Mouse (Mus musculus) forebrain, embryonic 15.5 days (tissue): ENCODE data around the gene Ddx3x. TPM values are rescaled to one million over a fixed set of nuclear protein-coding genes. Genes with fewer than 3 reads are reported as not detected.

ENCODE experiments used
- ATAC-seq: fragments of 200-750 bp; cut with Nextera tagmentation; replicated peaks from 2 replicates; pipeline ENCODE4 v1.8.0; 2017; ENCODE audit warnings: mild to moderate bottlenecking, moderate TSS enrichment, moderate library complexity
- H3K27ac ChIP-seq: fragments of 300-500 bp; sonication (generic); replicated peaks from 2 replicates; pipeline ENCODE4 v1.5.1; 2015; ENCODE audit warnings: mild to moderate bottlenecking, inconsistent platforms
- H3K27me3 ChIP-seq: fragments of 300-500 bp; sonication (generic); 2 replicates; pipeline ENCODE4 v1.6.1; 2015; ENCODE audit warnings: inconsistent platforms
- H3K36me3 ChIP-seq: fragments of 300-500 bp; sonication (generic); 2 replicates; pipeline ENCODE4 v1.6.1; 2015; ENCODE audit warnings: mild to moderate bottlenecking, inconsistent platforms
- H3K4me1 ChIP-seq: fragments of 300-500 bp; sonication (generic); 2 replicates; pipeline ENCODE4 v1.6.1; 2015; ENCODE audit warnings: inconsistent platforms
- H3K4me2 ChIP-seq: fragments of 300-500 bp; sonication (generic); replicated peaks from 2 replicates; pipeline ENCODE4 v1.6.1; 2015; ENCODE audit warnings: mild to moderate bottlenecking, inconsistent platforms
- H3K4me3 ChIP-seq: fragments of 300-500 bp; sonication (generic); 2 replicates; pipeline ENCODE4 v1.5.1; 2015; ENCODE audit warnings: mild to moderate bottlenecking, inconsistent platforms
- H3K9ac ChIP-seq: fragments of 300-500 bp; sonication (generic); replicated peaks from 2 replicates; pipeline ENCODE4 v1.6.1; 2015; ENCODE audit warnings: mild to moderate bottlenecking, inconsistent platforms
- H3K9me3 ChIP-seq: fragments of 300-500 bp; sonication (generic); 2 replicates; pipeline ENCODE4 v1.6.1; 2016; ENCODE audit warnings: inconsistent platforms
- WGBS: fragments of 180-500 bp; shearing (Covaris S2); methylation state at CpG from one replicate; pipeline ENCODE4 v1.1.7; 2015; ENCODE audit warnings: mixed read lengths; 5-methylcytosine and 5-hydroxymethylcytosine counted together
- polyA plus RNA-seq: library from polyadenylated mRNA; unstranded; fragments of >200 nt; fragmentation: Nextera tagmentation; extraction: Ambion mirVana; gene quantifications from 2 replicates; pipeline ENCODE4 v1.2.1, GENCODE M21; 2015

The Ddx3x gene
- polyA plus RNA-seq, 1 experiment from 2014 or later = 124 TPM

DNA sequence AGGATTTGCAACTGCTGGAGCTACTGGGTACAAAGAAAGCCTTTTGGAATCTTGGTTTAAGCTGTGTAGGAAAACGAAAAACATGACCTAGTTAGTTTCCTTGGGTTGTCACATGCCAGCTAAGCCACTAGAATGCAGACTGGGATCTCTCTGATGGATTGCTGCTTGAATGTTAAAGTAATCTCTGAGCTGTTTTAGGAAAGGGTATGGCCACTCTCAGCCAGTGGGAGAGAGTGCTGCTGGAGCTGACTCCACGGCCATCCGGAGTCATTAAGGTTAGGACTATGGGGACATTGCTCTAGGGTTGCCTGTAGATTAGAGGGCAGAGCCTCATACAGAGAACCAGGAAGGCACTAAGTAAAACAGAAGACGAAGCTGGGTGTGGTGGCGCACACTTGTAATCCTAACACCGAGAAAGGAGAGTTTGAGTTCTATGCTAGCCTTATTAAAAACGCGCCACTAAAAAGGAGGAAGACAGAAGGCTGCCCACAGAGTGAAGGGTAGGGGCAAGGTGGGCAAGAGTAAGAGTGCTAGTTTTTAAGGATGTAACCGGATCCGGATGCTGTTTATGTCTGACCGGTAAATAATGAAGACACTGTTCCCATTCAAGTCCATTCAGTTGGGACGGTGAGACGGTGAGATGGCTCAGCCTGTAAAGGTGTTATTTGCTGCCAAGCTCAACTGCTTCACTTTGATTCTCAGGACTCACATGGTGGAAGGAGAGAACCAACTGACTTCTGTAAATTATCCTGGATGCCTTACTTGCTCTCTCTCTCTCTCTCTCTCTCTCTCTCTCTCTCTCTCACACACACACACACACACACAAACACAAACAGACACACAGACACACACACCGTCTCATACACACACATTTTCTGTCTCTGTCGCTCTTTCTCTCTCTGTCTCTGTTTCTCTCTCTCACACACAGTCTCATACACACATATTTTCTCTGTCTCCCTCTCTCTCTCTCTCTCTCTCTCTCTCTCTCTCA lies 37.3 kb upstream of the Ddx3x start:
- H3K9me3 ChIP-seq = no peaks in the 10 kb centered on the region
- peak; percentile 61; the same call in 1 of the 2 replicates for ATAC-seq
- H3K36me3 ChIP-seq = no peaks in the 10 kb centered on the region
- peaks cover 11% of the 10 kb centered on the region for H3K4me1 ChIP-seq
- H3K27ac ChIP-seq = peak overlapping the region; percentile 98
- H3K4me2 ChIP-seq = peak overlapping the region; percentile 52
- H3K4me3 ChIP-seq = peak overlapping the region; percentile 40
- WGBS = 28% methylated on average over 15 of the region's 15 CpGs
- H3K9ac ChIP-seq = peak overlapping the region; percentile 63
- no peaks in the 10 kb centered on the region for H3K27me3 ChIP-seq

DNA sequence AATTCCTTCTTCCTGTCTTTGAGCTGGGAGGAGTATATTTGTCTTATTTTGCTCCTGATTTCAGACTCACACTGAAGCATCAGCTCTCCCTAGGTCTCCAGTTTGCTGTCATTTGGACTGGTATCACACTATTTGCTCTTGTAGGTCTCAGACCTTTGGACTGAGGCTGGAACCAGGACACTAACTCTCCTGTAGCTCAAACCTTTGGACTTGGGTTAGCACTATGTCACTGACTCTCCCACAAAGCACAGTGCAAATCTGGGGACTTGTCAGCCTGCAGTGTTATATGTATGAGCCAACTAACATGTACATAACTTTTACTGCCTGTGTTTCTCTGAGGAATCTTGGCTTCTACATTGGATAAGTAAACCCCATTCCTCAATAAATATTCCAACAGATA lies 36.2 kb upstream of the Ddx3x start:
- Histone ChIP-seq H3K9ac (no peak overlapping the region), H3K27ac (peak overlapping the region; percentile 98; the same call in 1 of the 2 replicates), H3K4me2 (no peak overlapping the region), H3K4me3 (no peak overlapping the region), H3K27me3 (no peaks in the 10 kb centered on the region), H3K4me1 (peaks cover 11% of the 10 kb centered on the region), H3K9me3 (no peaks in the 10 kb centered on the region), H3K36me3 (no peaks in the 10 kb centered on the region)
- no peak for ATAC-seq

DNA sequence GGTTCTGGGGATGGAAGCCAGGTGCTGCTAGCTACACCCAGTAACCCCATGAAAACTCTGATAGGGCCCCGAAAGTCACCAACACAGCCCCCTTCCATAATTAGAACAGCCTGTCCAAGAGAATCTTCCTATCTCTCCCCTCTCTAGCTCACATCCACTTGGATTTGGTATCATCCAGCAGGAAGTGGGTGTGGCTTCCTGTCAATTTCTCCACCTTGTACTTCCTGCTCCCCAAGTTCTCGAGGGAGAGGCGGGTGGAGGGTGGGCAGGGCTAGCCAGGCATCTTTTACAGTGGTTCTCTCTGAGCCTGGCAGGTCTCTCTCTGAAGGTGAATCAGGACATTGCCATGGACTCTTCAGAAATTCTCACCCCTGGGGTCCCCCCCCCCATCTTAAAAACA lies 35.7 kb upstream of the Ddx3x start:
- 71% methylated on average over 3 of the region's 3 CpGs for WGBS
- Histone ChIP-seq H3K4me1 (peaks cover 11% of the 10 kb centered on the region), H3K27ac (no peak overlapping the region), H3K9ac (no peak overlapping the region), H3K36me3 (no peaks in the 10 kb centered on the region), H3K27me3 (no peaks in the 10 kb centered on the region), H3K9me3 (no peaks in the 10 kb centered on the region), H3K4me3 (no peak overlapping the region), H3K4me2 (no peak overlapping the region)
- no peak for ATAC-seq

DNA sequence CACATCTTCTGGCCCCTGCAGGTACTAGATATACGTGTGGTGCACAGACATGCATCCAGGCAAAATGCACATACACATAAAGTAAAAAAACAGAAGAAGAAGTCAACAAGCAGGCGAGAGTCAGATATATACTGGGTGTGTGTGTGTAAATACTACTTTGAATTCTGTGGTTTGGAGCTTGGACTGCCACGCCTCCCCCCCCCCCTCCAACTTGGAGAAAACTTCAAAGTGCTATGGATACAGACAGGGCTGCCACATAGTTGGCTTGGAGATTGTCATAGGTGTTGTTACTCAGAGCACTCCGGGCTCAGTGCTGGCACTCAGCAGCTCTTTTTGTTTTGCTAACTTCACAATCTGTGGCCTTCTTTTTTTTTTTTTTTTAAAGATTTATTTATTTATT lies 29.1 kb upstream of the Ddx3x start:
- ATAC-seq = no peak
- WGBS = 87% methylated on average over 4 of the region's 4 CpGs
- no peaks in the 10 kb centered on the region for H3K9me3 ChIP-seq

DNA sequence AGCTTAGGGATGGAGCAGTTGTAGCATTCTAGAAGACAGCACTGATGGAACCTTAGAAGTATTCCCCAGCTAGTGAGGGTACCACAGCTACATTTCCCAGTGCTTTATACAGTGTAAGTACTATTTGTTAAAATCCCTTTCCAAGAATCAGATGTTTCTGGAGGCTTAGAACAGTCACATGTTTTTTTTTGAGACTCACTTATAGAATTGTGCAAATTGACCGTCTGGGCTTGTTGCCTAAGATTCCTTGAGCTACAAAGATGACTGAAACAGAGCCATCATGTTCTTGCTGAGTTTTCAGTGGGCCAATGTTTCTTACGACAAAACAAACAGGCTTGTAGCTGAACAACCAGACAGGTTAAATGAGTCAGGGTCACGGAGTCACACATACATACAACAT lies 26.5 kb upstream of the Ddx3x start:
- Histone ChIP-seq H3K4me1 (no peaks in the 10 kb centered on the region), H3K36me3 (no peaks in the 10 kb centered on the region), H3K4me3 (no peak overlapping the region), H3K4me2 (no peak overlapping the region), H3K9ac (no peak overlapping the region), H3K27ac (no peak overlapping the region), H3K9me3 (no peaks in the 10 kb centered on the region), H3K27me3 (no peaks in the 10 kb centered on the region)
- no peak for ATAC-seq
- WGBS = 81% methylated on average over 3 of the region's 3 CpGs

More for the DNA sequence above, 29.1 kb upstream of the Ddx3x start:
- no peak overlapping the region for H3K4me2 ChIP-seq
- no peak overlapping the region for H3K9ac ChIP-seq
- no peaks in the 10 kb centered on the region for H3K27me3 ChIP-seq
- no peaks in the 10 kb centered on the region for H3K4me1 ChIP-seq
- H3K4me3 ChIP-seq = no peak overlapping the region
- no peak overlapping the region for H3K27ac ChIP-seq
- no peaks in the 10 kb centered on the region for H3K36me3 ChIP-seq

DNA sequence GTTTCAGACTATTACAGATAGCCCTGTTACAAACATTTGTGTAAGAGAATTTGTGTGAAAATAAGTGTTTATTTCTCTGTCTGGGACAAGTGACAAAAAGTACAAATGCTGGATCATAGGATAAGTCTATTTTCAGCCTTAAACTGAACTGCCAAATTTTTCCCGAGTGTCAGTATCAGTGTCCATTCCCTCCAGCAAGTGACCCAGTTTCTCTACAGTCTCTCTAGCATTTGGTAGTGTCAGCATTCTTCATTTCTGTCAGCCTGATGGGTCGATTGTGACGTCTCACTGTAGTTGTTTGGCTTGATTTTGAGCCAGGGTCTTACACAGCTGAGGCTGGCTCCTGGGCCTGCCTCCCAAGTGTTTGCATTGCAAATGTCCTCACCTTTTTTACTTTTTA lies 17.4 kb upstream of the Ddx3x start:
- WGBS = 66% methylated on average over 3 of the region's 3 CpGs

DNA sequence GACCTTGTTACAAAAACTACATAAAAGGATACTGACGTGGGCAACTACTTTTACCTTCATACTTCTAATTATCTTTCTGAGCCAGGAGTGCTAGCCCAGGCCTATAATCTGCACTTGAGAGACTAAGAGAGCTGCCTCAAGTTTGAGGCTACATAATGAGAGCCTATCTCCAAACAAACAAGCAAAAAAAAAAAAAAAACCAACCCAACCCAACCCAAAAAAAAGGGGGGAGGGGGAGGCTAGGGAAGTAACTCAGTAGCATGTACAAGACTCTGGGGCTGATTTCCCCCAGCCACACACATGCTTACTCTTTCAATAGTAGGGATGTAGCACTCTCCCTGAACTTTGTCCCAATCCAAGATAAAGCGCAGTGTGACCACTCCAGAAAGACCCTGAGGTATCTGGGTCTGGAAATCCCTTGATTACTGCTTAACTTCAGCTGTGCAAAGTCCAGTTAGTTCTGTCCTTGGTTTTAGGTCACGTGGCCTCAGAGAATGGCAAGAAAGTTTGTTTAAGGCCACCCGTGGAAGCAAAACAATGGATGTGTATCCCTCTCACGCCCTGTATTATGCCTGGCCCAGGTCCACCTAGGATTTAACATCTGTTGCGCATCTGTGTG lies 5.1 kb upstream of the Ddx3x start:
- Histone ChIP-seq H3K27me3 (no peaks in the 10 kb centered on the region), H3K4me1 (peaks cover 9% of the 10 kb centered on the region), H3K27ac (no peak overlapping the region), H3K4me3 (no peak overlapping the region), H3K36me3 (no peaks in the 10 kb centered on the region), H3K4me2 (no peak overlapping the region), H3K9ac (no peak overlapping the region), H3K9me3 (no peaks in the 10 kb centered on the region)
- 69% methylated on average over 6 of the region's 6 CpGs for WGBS
- no peak for ATAC-seq

More for the DNA sequence above, 17.4 kb upstream of the Ddx3x start:
- Histone ChIP-seq H3K4me3 (no peak overlapping the region), H3K9me3 (no peaks in the 10 kb centered on the region), H3K4me2 (no peak overlapping the region), H3K36me3 (no peaks in the 10 kb centered on the region), H3K27me3 (no peaks in the 10 kb centered on the region), H3K27ac (no peak overlapping the region), H3K9ac (no peak overlapping the region), H3K4me1 (no peaks in the 10 kb centered on the region)
- ATAC-seq = no peak

DNA sequence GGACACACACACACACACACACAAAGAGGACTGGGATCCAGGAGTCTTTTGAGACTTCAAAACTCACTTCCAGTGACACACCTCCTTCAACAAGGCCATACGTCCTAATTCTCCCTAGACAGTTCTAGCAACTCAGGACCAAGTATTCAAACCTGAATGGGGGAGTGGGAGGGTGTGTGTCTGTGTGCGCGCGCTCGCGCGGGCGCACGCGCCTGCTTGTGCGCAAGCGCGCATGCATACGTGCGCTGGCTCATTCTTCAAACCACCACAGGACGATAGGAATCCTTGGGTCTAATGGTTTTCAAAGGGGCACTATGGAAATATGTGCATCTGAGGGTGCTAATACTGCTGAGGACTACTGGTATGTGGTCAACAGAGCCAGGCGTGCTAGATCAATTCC lies 1.8 kb upstream of the Ddx3x start:
- ATAC-seq = no peak
- Histone ChIP-seq H3K9me3 (no peaks in the 10 kb centered on the region), H3K4me2 (no peak overlapping the region), H3K36me3 (no peaks in the 10 kb centered on the region), H3K27ac (0 out of 2 replicates have a peak overlapping the region, but pooled peaks have one; percentile 99), H3K4me1 (peaks cover 19% of the 10 kb centered on the region), H3K4me3 (no peak overlapping the region), H3K27me3 (no peaks in the 10 kb centered on the region), H3K9ac (no peak overlapping the region)
- WGBS = 73% methylated on average over 17 of the region's 17 CpGs

DNA sequence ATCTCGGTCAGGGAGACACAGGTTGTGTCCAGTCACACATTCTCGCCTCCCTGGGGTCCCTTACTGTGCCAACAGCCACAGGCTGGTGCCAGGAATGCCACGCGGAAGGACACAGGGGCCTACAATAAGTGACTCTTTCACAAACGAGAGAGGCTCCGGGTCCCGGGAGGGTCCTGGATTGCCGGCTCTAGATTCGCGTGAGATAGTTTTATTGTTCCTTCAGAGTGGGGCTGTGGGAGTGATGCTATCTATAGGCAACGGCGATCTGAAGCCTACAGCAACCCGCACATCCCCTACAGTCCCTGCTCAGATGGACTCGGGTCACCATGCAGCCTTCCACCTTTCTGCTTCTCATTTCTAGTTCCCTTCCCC lies 747 bp upstream of the Ddx3x start:
- WGBS = under 1% methylated on average over 14 of the region's 14 CpGs
- Histone ChIP-seq H3K4me1 (peaks cover 28% of the 10 kb centered on the region), H3K9ac (peak overlapping the region; percentile 100), H3K9me3 (no peaks in the 10 kb centered on the region), H3K36me3 (0 out of 2 replicates have a peak, but pooled peaks cover 6% of the 10 kb centered on the region), H3K4me3 (peak overlapping the region; percentile 97), H3K27me3 (no peaks in the 10 kb centered on the region), H3K27ac (peak overlapping the region; percentile 99), H3K4me2 (peak overlapping the region; percentile 74)
- no peak; the same call in 1 of the 2 replicates for ATAC-seq

DNA sequence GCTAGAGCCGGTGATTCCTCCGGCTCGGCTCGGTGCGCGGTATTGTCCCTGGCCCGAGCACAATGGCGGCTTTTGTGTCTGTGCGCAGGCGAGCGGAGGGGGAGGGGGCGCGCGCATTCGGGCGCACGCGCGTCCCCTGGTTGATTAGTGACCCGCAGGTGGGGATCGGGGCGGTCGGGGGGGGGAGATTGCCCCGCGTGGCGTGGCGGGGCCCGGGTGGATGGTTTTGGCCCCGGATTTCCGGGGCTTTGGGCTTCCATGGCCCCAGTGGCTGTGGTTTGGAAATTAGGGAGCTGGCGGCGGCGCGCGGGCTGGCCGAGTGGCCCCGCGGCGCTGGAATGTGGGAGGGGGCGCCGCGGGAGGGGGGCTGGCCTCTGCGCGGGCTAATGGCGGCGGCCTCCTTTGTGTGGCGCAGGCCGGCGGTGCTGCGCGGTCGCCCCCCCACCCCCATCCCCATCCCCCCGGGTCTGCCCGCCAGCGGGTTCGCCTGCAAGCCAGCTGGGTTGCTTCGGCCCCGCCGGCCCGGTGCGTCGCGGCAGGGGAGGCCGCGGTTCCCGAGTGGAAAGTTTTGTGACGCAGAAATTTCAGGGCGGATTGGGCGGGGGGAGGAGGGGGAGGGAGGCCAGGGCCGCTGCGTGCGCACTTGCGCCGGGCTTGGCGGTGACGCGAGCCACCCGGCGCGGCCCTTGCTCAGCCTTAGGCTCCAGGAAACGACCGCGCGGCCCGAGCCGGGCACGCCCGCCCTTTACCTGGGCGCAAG lies 739 bp downstream of the Ddx3x start:
- H3K4me3 ChIP-seq = peak overlapping the region; percentile 97
- peak overlapping the region; percentile 74 for H3K4me2 ChIP-seq
- H3K4me1 ChIP-seq = peaks cover 31% of the 10 kb centered on the region
- H3K9me3 ChIP-seq = no peaks in the 10 kb centered on the region
- H3K27ac ChIP-seq = peak overlapping the region; percentile 99
- under 1% methylated on average over 44 of the region's 89 CpGs for WGBS
- peak overlapping the region; percentile 100 for H3K9ac ChIP-seq
- peaks cover 18% of the 10 kb centered on the region for H3K36me3 ChIP-seq
- peak; percentile 80 for ATAC-seq
- H3K27me3 ChIP-seq = no peaks in the 10 kb centered on the region

DNA sequence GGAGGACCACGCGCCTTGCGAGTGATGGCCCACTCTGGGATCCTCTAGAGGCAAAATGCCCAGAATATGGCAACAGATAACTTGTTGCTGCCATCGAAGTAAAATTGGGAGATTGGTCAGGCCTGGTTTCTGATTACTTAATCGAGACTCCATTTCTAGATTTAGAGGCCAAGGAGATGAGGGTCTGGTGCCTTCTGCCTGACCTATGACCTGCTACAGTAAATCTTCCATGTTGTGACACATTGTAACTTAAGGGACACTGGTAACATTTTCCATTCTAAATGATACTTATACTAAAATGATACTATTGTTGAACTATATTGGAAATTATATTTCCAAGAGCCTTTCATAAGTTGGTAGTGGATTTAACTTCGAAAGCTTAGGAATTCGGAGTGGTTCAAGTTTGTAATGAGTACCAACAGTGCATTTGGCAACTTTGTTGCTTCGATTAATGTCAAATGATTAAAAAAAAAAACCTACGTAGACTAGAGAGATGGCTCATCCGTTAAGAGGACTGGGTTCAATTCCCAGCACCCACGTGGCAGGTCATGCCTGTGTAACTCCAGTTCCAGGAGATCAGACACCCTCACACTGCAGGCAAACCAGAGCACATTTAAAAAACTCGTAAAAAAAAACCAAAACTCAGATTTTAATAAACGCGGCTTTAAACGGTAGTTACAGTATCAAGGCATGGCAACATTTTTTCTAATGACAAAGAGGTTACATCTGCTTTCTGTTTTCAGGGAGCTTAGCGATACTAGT lies 1.5 kb downstream of the Ddx3x start:
- Histone ChIP-seq H3K9ac (peak overlapping the region; percentile 100), H3K4me3 (peak overlapping the region; percentile 97), H3K4me2 (peak overlapping the region; percentile 74), H3K9me3 (no peaks in the 10 kb centered on the region), H3K27me3 (no peaks in the 10 kb centered on the region), H3K36me3 (peaks cover 21% of the 10 kb centered on the region), H3K4me1 (peaks cover 31% of the 10 kb centered on the region), H3K27ac (peak overlapping the region; percentile 99)
- 11% methylated on average over 16 of the region's 16 CpGs for WGBS
- no peak for ATAC-seq
